Mouse (Mus musculus): Measurements from ENCODE around the gene Muc2. TPM values are rescaled to one million over a fixed set of nuclear protein-coding genes. Genes with fewer than 3 reads are reported as not detected.

Muc2 gene
- total RNA-seq, 1 experiment, result 0.94 TPM

DNA sequence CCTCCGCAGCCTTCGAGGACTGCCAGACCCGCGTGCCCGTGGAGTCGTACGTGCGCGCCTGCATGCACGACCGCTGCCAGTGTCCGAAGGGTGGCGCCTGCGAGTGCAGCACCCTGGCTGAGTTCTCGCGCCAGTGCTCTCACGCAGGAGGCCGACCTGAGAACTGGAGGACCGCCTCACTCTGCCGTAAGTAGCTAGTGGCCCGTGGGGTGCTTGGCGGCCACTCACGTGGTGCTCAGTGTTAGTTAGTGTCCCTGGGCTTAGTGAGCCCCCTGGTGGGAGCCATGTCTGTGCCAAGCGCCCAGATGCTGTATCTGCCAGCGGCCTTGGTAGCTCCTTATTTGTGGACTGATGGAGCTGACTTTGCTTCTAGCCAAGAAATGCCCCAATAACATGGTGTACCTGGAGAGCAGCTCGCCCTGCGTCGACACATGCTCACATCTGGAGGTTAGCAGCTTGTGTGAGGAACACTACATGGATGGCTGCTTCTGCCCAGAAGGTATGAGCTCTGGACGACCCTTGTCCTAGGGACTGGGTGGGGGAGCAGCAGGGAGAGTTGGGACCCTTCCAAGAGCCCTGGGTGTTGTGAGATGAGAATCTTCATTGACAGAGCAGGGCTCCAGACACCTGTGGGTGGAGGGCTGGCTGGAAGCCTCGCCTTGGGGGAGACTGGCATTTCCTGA is 3.6 kb downstream of the Muc2 start:
- TF ChIP-seq ZNF384 (IDR thresholded peaks at IDR 0.05; ENCODE audit: low read depth, low read length) (no peak), CHD2 (IDR thresholded peaks at IDR 0.05; ENCODE audit: low read depth, low read length) (no peak), ZC3H11A (IDR thresholded peaks at IDR 0.05; ENCODE audit: borderline replicate concordance, low read depth, low read length) (no peak), HCFC1 (IDR thresholded peaks at IDR 0.05; ENCODE audit: borderline replicate concordance, insufficient read depth, low read length) (no peak), MAFK (IDR thresholded peaks at IDR 0.05; ENCODE audit: insufficient read depth, low read depth, low read length) (no peak)
- H3K9ac ChIP-seq (ENCODE audit: insufficient read depth, low read depth, low read length, poor library complexity, severe bottlenecking), result no peak overlapping the region; the same call in 1 of the 2 replicates

GRCm38 (mm10) chr7:141694274-141694639 is 4.1 kb downstream of the Muc2 start:
- no peak overlapping the region for H3K27ac ChIP-seq (ENCODE audit: insufficient read depth, low read depth, low read length, poor library complexity, severe bottlenecking)
- peaks cover 0 to 6% of the 10 kb centered on the region in 2 experiments; a peak in 2 of 4 replicates for H3K4me1 ChIP-seq (ENCODE audit: control insufficient read depth in 2 of 2, insufficient read depth in 2 of 2, low read length in 2 of 2, poor library complexity in 1 of 2)
- TF ChIP-seq ZNF384 (IDR thresholded peaks at IDR 0.05; ENCODE audit: low read depth, low read length) (no peak), ZC3H11A (IDR thresholded peaks at IDR 0.05; ENCODE audit: borderline replicate concordance, low read depth, low read length) (no peak), CHD2 (IDR thresholded peaks at IDR 0.05; ENCODE audit: low read depth, low read length) (no peak), HCFC1 (IDR thresholded peaks at IDR 0.05; ENCODE audit: borderline replicate concordance, insufficient read depth, low read length) (no peak), MAFK (IDR thresholded peaks at IDR 0.05; ENCODE audit: insufficient read depth, low read depth, low read length) (no peak)
- DNase-seq (ENCODE audit: low read depth, low spot score), result no peak
- in situ Hi-C loops (cut with MboI; ENCODE audit: low sequenced_read_pairs in 2 of 2, unreplicated experiment in 2 of 2), result no loop called here
- no peak overlapping the region for H3K4me3 ChIP-seq (ENCODE audit: insufficient read depth in 1 of 2, low read depth in 1 of 2, low read length in 2 of 2, poor library complexity in 1 of 2, severe bottlenecking in 1 of 2)
- no peaks in the 10 kb centered on the region for H3K36me3 ChIP-seq (ENCODE audit: control insufficient read depth, insufficient read depth, low read length, poor library complexity, severe bottlenecking)
- H3K9ac ChIP-seq (ENCODE audit: insufficient read depth, low read depth, low read length, poor library complexity, severe bottlenecking), result no peak overlapping the region
- H3K9me3 ChIP-seq (ENCODE audit: control insufficient read depth, insufficient read depth, low read depth, low read length), result no peaks in the 10 kb centered on the region

More for the DNA sequence above, 3.6 kb downstream of the Muc2 start:
- DNase-seq (ENCODE audit: low read depth, low spot score), result no peak
- Histone ChIP-seq H3K36me3 (ENCODE audit: control insufficient read depth, insufficient read depth, low read length, poor library complexity, severe bottlenecking) (no peaks in the 10 kb centered on the region), H3K4me3 (ENCODE audit: insufficient read depth in 1 of 2, low read depth in 1 of 2, low read length in 2 of 2, poor library complexity in 1 of 2, severe bottlenecking in 1 of 2) (peak overlapping the region; percentile 46 to 51; a peak in 3 of 4 replicates), H3K4me1 (ENCODE audit: control insufficient read depth in 2 of 2, insufficient read depth in 2 of 2, low read length in 2 of 2, poor library complexity in 1 of 2) (peaks cover 0 to 6% of the 10 kb centered on the region in 2 experiments; a peak in 2 of 4 replicates), H3K9me3 (ENCODE audit: control insufficient read depth, insufficient read depth, low read depth, low read length) (no peaks in the 10 kb centered on the region), H3K27ac (ENCODE audit: insufficient read depth, low read depth, low read length, poor library complexity, severe bottlenecking) (no peak overlapping the region)
- in situ Hi-C loops (cut with MboI; ENCODE audit: low sequenced_read_pairs in 2 of 2, unreplicated experiment in 2 of 2), result no loop called here

GRCm38 (mm10) chr7:141696538-141696937 is 6.4 kb downstream of the Muc2 start:
- no peaks in the 10 kb centered on the region for H3K9me3 ChIP-seq (ENCODE audit: control insufficient read depth, insufficient read depth, low read depth, low read length)
- no peak overlapping the region for H3K4me3 ChIP-seq (ENCODE audit: insufficient read depth in 1 of 2, low read depth in 1 of 2, low read length in 2 of 2, poor library complexity in 1 of 2, severe bottlenecking in 1 of 2)
- H3K27ac ChIP-seq (ENCODE audit: insufficient read depth, low read depth, low read length, poor library complexity, severe bottlenecking), result no peak overlapping the region
- no peaks in the 10 kb centered on the region for H3K36me3 ChIP-seq (ENCODE audit: control insufficient read depth, insufficient read depth, low read length, poor library complexity, severe bottlenecking)
- TF ChIP-seq ZNF384 (IDR thresholded peaks at IDR 0.05; ENCODE audit: low read depth, low read length) (no peak), ZC3H11A (IDR thresholded peaks at IDR 0.05; ENCODE audit: borderline replicate concordance, low read depth, low read length) (no peak), MAFK (IDR thresholded peaks at IDR 0.05; ENCODE audit: insufficient read depth, low read depth, low read length) (no peak), CHD2 (IDR thresholded peaks at IDR 0.05; ENCODE audit: low read depth, low read length) (no peak), HCFC1 (IDR thresholded peaks at IDR 0.05; ENCODE audit: borderline replicate concordance, insufficient read depth, low read length) (no peak)
- H3K9ac ChIP-seq (ENCODE audit: insufficient read depth, low read depth, low read length, poor library complexity, severe bottlenecking), result no peak overlapping the region
- DNase-seq (ENCODE audit: low read depth, low spot score), result no peak
- H3K4me1 ChIP-seq (ENCODE audit: control insufficient read depth in 2 of 2, insufficient read depth in 2 of 2, low read length in 2 of 2, poor library complexity in 1 of 2), result peaks cover 0 to 3% of the 10 kb centered on the region in 2 experiments; a peak in 2 of 4 replicates
- in situ Hi-C loops (cut with MboI; ENCODE audit: low sequenced_read_pairs in 2 of 2, unreplicated experiment in 2 of 2), result no loop called here

DNA sequence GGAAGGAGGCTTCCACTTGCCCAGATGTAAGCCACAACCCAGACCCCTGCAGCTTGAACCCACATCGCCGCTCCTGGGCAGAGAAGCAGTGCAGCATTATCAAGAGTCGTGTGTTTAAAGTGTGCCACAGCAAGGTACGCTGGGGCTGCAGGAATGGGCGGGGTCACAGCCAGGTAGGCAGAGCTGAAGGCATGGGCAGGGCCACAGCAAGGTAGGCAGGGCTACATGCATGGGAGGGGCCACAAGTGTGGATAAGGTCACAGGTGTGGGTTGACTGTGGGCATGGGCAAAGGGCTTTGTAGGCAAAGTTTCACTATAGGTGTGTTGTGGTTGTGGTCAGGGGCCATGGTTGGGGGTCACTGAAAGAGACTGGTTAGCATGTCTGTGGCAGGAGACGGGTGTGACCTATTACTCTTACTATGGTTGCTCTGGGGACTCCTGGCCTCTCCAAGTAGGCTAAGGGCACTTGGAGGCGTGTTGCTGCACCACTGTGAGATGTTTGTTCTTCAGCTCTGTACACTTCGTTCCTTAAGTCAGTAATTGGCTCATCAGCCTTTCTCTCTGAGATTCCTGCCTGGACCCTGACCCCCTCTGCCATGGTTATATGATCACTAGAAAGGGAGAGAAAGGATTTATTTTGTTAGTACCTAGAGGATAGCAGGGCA is 9.5 kb downstream of the Muc2 start:
- no peak for TF ChIP-seq CHD2 (IDR thresholded peaks at IDR 0.05; ENCODE audit: low read depth, low read length)
- no peak for TF ChIP-seq HCFC1 (IDR thresholded peaks at IDR 0.05; ENCODE audit: borderline replicate concordance, insufficient read depth, low read length)
- TF ChIP-seq ZNF384 (IDR thresholded peaks at IDR 0.05; ENCODE audit: low read depth, low read length), result no peak
- TF ChIP-seq ZC3H11A (IDR thresholded peaks at IDR 0.05; ENCODE audit: borderline replicate concordance, low read depth, low read length), result no peak
- TF ChIP-seq MAFK (IDR thresholded peaks at IDR 0.05; ENCODE audit: insufficient read depth, low read depth, low read length), result no peak
- Histone ChIP-seq H3K27ac (ENCODE audit: insufficient read depth, low read depth, low read length, poor library complexity, severe bottlenecking) (no peak overlapping the region), H3K9me3 (ENCODE audit: control insufficient read depth, insufficient read depth, low read depth, low read length) (no peaks in the 10 kb centered on the region), H3K4me3 (ENCODE audit: insufficient read depth in 1 of 2, low read depth in 1 of 2, low read length in 2 of 2, poor library complexity in 1 of 2, severe bottlenecking in 1 of 2) (no peak overlapping the region), H3K36me3 (ENCODE audit: control insufficient read depth, insufficient read depth, low read length, poor library complexity, severe bottlenecking) (no peaks in the 10 kb centered on the region), H3K4me1 (ENCODE audit: control insufficient read depth in 2 of 2, insufficient read depth in 2 of 2, low read length in 2 of 2, poor library complexity in 1 of 2) (0 out of 4 replicates have a peak, but pooled peaks cover 0 to 3% of the 10 kb centered on the region in 2 experiments), H3K9ac (ENCODE audit: insufficient read depth, low read depth, low read length, poor library complexity, severe bottlenecking) (no peak overlapping the region)
- in situ Hi-C loops (cut with MboI; ENCODE audit: low sequenced_read_pairs in 2 of 2, unreplicated experiment in 2 of 2), result no loop called here
- DNase-seq (ENCODE audit: low read depth, low spot score), result no peak
